Mouse (Mus musculus) lung, postnatal 0 days (tissue): ENCODE results near the gene Ptpru. TPM values are rescaled to one million over a fixed set of nuclear protein-coding genes. Genes with fewer than 3 reads are reported as not detected.

Source experiments
- ATAC-seq: fragments of 200-750 bp; cut with Nextera tagmentation; 2 replicates; pipeline ENCODE4 v1.8.0; 2017; ENCODE audit warnings: moderate library complexity
- DNase-seq: peaks from one replicate; pipeline ENCODE4 v3.0.0-alpha.2; 2016; ENCODE audit warnings: low spot score
- H3K27ac ChIP-seq: fragments of 300-500 bp; sonication (generic); 2 replicates; pipeline ENCODE4 v1.5.1; 2014; ENCODE audit warnings: antibody characterized with exemption, mild to moderate bottlenecking, low read length, mixed read lengths
- H3K27me3 ChIP-seq: fragments of 300-500 bp; sonication (generic); replicated peaks from 2 replicates; pipeline ENCODE4 v1.6.1; 2014; ENCODE audit warnings: low read length, mixed read lengths; ENCODE audit not compliant: insufficient read depth
- H3K36me3 ChIP-seq: fragments of 300-500 bp; sonication (generic); 2 replicates; pipeline ENCODE4 v1.6.1; 2014; ENCODE audit warnings: low read length, mixed read lengths; ENCODE audit not compliant: insufficient read depth
- H3K4me1 ChIP-seq: fragments of 300-500 bp; sonication (generic); 2 replicates; pipeline ENCODE4 v1.6.1; 2014; ENCODE audit warnings: antibody characterized with exemption, low read depth, low read length, mixed read lengths; ENCODE audit not compliant: insufficient read depth
- H3K4me2 ChIP-seq: fragments of 300-500 bp; sonication (generic); replicated peaks from 2 replicates; pipeline ENCODE4 v1.6.1; 2014; ENCODE audit warnings: low read depth, mild to moderate bottlenecking, low read length, moderate library complexity, mixed read lengths
- H3K4me3 ChIP-seq: fragments of 300-500 bp; sonication (generic); 2 replicates; pipeline ENCODE4 v1.5.1; 2014; ENCODE audit warnings: low read depth, low read length
- H3K9ac ChIP-seq: fragments of 300-500 bp; sonication (generic); replicated peaks from 2 replicates; pipeline ENCODE4 v1.6.1; 2014; ENCODE audit warnings: low read depth, mild to moderate bottlenecking
- H3K9me3 ChIP-seq: fragments of 300-500 bp; sonication (generic); 2 replicates; pipeline ENCODE4 v1.6.1; 2016; ENCODE audit warnings: low read length, mixed read lengths
- CTCF ChIP-seq: IDR thresholded peaks from 2 replicates; pipeline ENCODE4 v1.5.1; 2016; ENCODE audit warnings: antibody characterized with exemption, mild to moderate bottlenecking
- EP300 ChIP-seq: IDR thresholded peaks from 2 replicates; pipeline ENCODE4 v1.6.1; 2016; ENCODE audit warnings: antibody characterized with exemption, mild to moderate bottlenecking, control low read depth
- WGBS: fragments of 180-500 bp; shearing (Covaris S2); extraction: QIAGEN DNeasy Blood & Tissue Kit; methylation state at CpG from one replicate; pipeline ENCODE4 v1.1.7; 2014; 5-methylcytosine and 5-hydroxymethylcytosine counted together
- polyA plus RNA-seq: library from polyadenylated mRNA; unstranded; fragments of >200 nt; fragmentation: Nextera tagmentation; extraction: Ambion mirVana; gene quantifications from 2 replicates; pipeline ENCODE4 v1.2.1, GENCODE M21; 2015

The Ptpru gene
- polyA plus RNA-seq = 8.5 and 9.3 TPM in 2 replicates

GRCm38 (mm10) chr4:131837872-131838524, at the start of gene Ptpru:
TSS of gene Ptpru (minus strand) at chr4:131838288.
- Histone ChIP-seq H3K27ac (0 out of 2 replicates have a peak within 1 kb of the TSS, but pooled peaks have one; percentile 11), H3K9me3 (no peaks in the 10 kb centered on the region), H3K9ac (peak within 1 kb of the TSS; percentile 63), H3K4me1 (no peaks in the 10 kb centered on the region), H3K4me2 (peak within 1 kb of the TSS; percentile 98), H3K36me3 (no peaks in the 10 kb centered on the region), H3K27me3 (no peaks in the 10 kb centered on the region), H3K4me3 (peak within 1 kb of the TSS; percentile 70)
- ATAC-seq = peak; percentile 89
- under 1% methylated on average over 50 of the region's 72 CpGs for WGBS
- DNase-seq = peak; percentile 85
- TF ChIP-seq CTCF (peak; percentile 99), EP300 (no peak)

DNA sequence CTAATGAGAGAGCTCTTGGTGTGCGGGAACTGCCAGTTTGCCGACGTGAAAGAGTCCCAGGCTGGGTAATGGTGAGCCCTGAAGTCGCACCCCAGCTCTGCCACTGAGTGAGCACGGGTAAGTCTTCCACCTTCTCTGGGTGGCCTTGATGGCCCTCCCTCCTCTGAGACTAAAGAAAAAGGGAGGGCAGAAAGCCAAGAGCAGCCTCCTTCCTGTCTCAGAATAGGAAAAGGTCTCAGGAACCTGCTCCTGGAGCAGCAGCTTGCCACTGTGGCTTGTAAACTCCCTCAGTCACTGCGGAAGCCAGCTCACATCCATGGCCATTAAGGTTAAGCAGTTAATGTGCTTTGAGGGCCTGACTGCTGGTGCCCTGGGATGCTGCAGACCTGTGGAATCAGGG, 47.3 kb upstream of the Ptpru start:
- Histone ChIP-seq H3K9ac (no peak overlapping the region), H3K9me3 (no peaks in the 10 kb centered on the region), H3K36me3 (no peaks in the 10 kb centered on the region), H3K4me1 (no peaks in the 10 kb centered on the region; the same call in 1 of the 2 replicates), H3K4me2 (no peak overlapping the region), H3K27ac (no peak overlapping the region), H3K27me3 (no peaks in the 10 kb centered on the region), H3K4me3 (no peak overlapping the region)
- DNase-seq = no peak
- TF ChIP-seq CTCF (no peak), EP300 (no peak)
- WGBS = 63% methylated on average over 6 of the region's 6 CpGs
- no peak for ATAC-seq

- H3K9ac ChIP-seq = no peak overlapping the region
- WGBS = 35% methylated on average over 6 of the region's 6 CpGs
- ATAC-seq (no peak), DNase-seq (no peak)
- H3K27ac ChIP-seq = no peak overlapping the region; the same call in 1 of the 2 replicates
- no peak overlapping the region for H3K4me2 ChIP-seq
- peaks cover 6% of the 10 kb centered on the region; the same call in 1 of the 2 replicates for H3K4me1 ChIP-seq
- no peaks in the 10 kb centered on the region for H3K27me3 ChIP-seq
- H3K9me3 ChIP-seq = no peaks in the 10 kb centered on the region
- H3K36me3 ChIP-seq = no peaks in the 10 kb centered on the region
- no peak for TF ChIP-seq CTCF
- TF ChIP-seq EP300 = no peak
- H3K4me3 ChIP-seq = no peak overlapping the region
Observed at GRCm38 (mm10) chr4:131883571-131883970, 45.5 kb upstream of the Ptpru start.

DNA sequence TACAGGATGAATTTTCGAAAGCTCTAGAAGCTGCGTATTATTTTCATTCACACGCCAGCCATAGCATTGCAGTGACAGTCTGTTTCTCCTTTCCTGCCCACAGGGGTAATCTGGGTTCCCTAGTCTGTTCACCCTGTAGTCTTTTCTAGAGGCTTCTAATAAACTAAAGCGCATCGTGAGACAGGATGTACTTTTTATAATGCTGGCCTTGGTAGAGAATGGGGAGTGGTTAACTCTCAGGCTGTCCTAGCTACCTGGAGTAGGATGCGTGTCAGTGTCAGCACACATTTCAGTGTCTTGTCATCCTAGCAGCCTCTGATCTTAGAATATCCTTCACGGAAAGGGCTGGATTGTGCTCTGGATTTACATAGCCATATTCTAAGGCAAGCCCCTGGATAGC, 43.2 kb upstream of the Ptpru start:
- Histone ChIP-seq H3K9ac (no peak overlapping the region), H3K27ac (no peak overlapping the region), H3K9me3 (no peaks in the 10 kb centered on the region), H3K4me2 (no peak overlapping the region), H3K36me3 (no peaks in the 10 kb centered on the region), H3K27me3 (no peaks in the 10 kb centered on the region), H3K4me1 (peaks cover 11% of the 10 kb centered on the region; the same call in 1 of the 2 replicates), H3K4me3 (no peak overlapping the region)
- no peak for TF ChIP-seq EP300
- TF ChIP-seq CTCF = no peak
- 61% methylated on average over 7 of the region's 7 CpGs for WGBS
- DNase-seq = no peak
- no peak for ATAC-seq

- Histone ChIP-seq H3K4me1 (peaks cover 12% of the 10 kb centered on the region; the same call in 1 of the 2 replicates), H3K9me3 (no peaks in the 10 kb centered on the region), H3K9ac (no peak overlapping the region), H3K27me3 (no peaks in the 10 kb centered on the region), H3K4me3 (no peak overlapping the region), H3K4me2 (no peak overlapping the region), H3K27ac (no peak overlapping the region), H3K36me3 (no peaks in the 10 kb centered on the region)
- TF ChIP-seq EP300 = no peak
- TF ChIP-seq CTCF = no peak
- ATAC-seq = no peak
- DNase-seq = no peak
- WGBS = 80% methylated on average over 1 of the region's 1 CpGs
Observed at GRCm38 (mm10) chr4:131879692-131880091, 41.6 kb upstream of the Ptpru start.

DNA sequence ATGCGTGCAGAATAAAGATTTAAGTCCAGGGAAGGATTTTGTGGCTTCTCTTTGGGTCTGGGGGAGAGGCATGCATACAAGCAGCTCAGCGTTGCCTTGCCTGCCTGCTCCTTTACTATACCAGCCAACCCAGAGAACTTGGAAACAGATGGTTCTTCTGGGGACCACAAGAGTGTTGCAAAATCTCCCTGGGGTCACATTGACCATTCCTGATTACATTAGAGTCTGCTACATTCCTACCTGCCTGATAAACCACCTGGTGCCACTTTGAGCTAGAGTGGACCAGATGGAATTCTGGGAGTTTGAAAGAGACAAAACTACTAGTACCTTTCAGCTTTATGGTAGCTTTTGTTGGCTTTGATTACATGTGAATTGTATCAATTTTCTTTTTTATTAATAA, 38.7 kb upstream of the Ptpru start:
- H3K36me3 ChIP-seq = no peaks in the 10 kb centered on the region
- DNase-seq = peak; percentile 62
- H3K4me3 ChIP-seq = no peak overlapping the region
- 0 out of 2 replicates have a peak overlapping the region, but pooled peaks have one; percentile 2 for H3K27ac ChIP-seq
- H3K9ac ChIP-seq = no peak overlapping the region
- no peak for ATAC-seq
- TF ChIP-seq EP300 (peak; percentile 43; the same call in 1 of the 2 replicates), CTCF (no peak)
- H3K4me2 ChIP-seq = no peak overlapping the region
- 38% methylated on average over 2 of the region's 2 CpGs for WGBS
- no peaks in the 10 kb centered on the region for H3K9me3 ChIP-seq
- H3K27me3 ChIP-seq = no peaks in the 10 kb centered on the region
- peaks cover 12% of the 10 kb centered on the region; the same call in 1 of the 2 replicates for H3K4me1 ChIP-seq
